Mouse (Mus musculus): ENCODE measurements around the gene Stambpl1. TPM values are rescaled to one million over a fixed set of nuclear protein-coding genes. Genes with fewer than 3 reads are reported as not detected.

The Stambpl1 gene
- polyA plus RNA-seq, 1 experiment from 2014 or later: 6.5 TPM

- Histone ChIP-seq H3K9ac (ENCODE audit: low read length) (no peak overlapping the region), H3K36me3 (ENCODE audit: control insufficient read depth, insufficient read depth, low read length) (no peaks in the 10 kb centered on the region), H3K27ac (replicated peaks in 1 of 2; ENCODE audit: control insufficient read depth in 1 of 2, insufficient read depth in 1 of 2, low read depth in 2 of 2, low read length in 2 of 2) (no peak overlapping the region), H3K4me3 (ENCODE audit: control insufficient read depth in 1 of 2, insufficient read depth in 1 of 2, low read depth in 1 of 2, low read length in 2 of 2) (no peak overlapping the region), H3K4me1 (ENCODE audit: control insufficient read depth in 2 of 2, insufficient read depth in 2 of 2, low read length in 2 of 2) (peaks cover 4% of the 10 kb centered on the region in 2 experiments; a peak in 2 of 4 replicates), H3K9me3 (ENCODE audit: control insufficient read depth, low read length) (no peaks in the 10 kb centered on the region), H3K4me2 (ENCODE audit: low read length) (no peak overlapping the region), H3K27me3 (ENCODE audit: control insufficient read depth, insufficient read depth, low read length) (0 out of 2 replicates have a peak, but pooled peaks cover 6% of the 10 kb centered on the region)
- WGBS: 28% methylated on average over 2 of the region's 2 CpGs
- no peak for ATAC-seq (ENCODE audit: insufficient number of reproducible peaks, insufficient read depth, low FRiP score, low read depth)
Observed at GRCm38 (mm10) chr19:34284826-34285225, 92.8 kb downstream of the Stambpl1 start.

GRCm38 (mm10) chr19:34287221-34287620, 95.2 kb downstream of the Stambpl1 start:
- no peak overlapping the region for H3K9ac ChIP-seq (ENCODE audit: low read length)
- ATAC-seq (ENCODE audit: insufficient number of reproducible peaks, insufficient read depth, low FRiP score, low read depth): no peak
- H3K27me3 ChIP-seq (ENCODE audit: control insufficient read depth, insufficient read depth, low read length): 0 out of 2 replicates have a peak, but pooled peaks cover 7% of the 10 kb centered on the region
- H3K9me3 ChIP-seq (ENCODE audit: control insufficient read depth, low read length): no peaks in the 10 kb centered on the region
- no peak overlapping the region for H3K4me2 ChIP-seq (ENCODE audit: low read length)
- peaks cover 4% of the 10 kb centered on the region in 2 experiments; a peak in 2 of 4 replicates for H3K4me1 ChIP-seq (ENCODE audit: control insufficient read depth in 2 of 2, insufficient read depth in 2 of 2, low read length in 2 of 2)
- H3K4me3 ChIP-seq (ENCODE audit: control insufficient read depth in 1 of 2, insufficient read depth in 1 of 2, low read depth in 1 of 2, low read length in 2 of 2): no peak overlapping the region
- H3K27ac ChIP-seq (replicated peaks in 1 of 2; ENCODE audit: control insufficient read depth in 1 of 2, insufficient read depth in 1 of 2, low read depth in 2 of 2, low read length in 2 of 2): no peak overlapping the region
- no peaks in the 10 kb centered on the region for H3K36me3 ChIP-seq (ENCODE audit: control insufficient read depth, insufficient read depth, low read length)

GRCm38 (mm10) chr19:34287656-34288415, 95.8 kb downstream of the Stambpl1 start:
- H3K9ac ChIP-seq (ENCODE audit: low read length): no peak overlapping the region
- WGBS: 75% methylated on average over 13 of the region's 13 CpGs
- no peak overlapping the region for H3K4me3 ChIP-seq (ENCODE audit: control insufficient read depth in 1 of 2, insufficient read depth in 1 of 2, low read depth in 1 of 2, low read length in 2 of 2)
- no peak overlapping the region for H3K4me2 ChIP-seq (ENCODE audit: low read length)
- no peaks in the 10 kb centered on the region for H3K36me3 ChIP-seq (ENCODE audit: control insufficient read depth, insufficient read depth, low read length)
- H3K9me3 ChIP-seq (ENCODE audit: control insufficient read depth, low read length): no peaks in the 10 kb centered on the region
- no peak overlapping the region for H3K27ac ChIP-seq (replicated peaks in 1 of 2; ENCODE audit: control insufficient read depth in 1 of 2, insufficient read depth in 1 of 2, low read depth in 2 of 2, low read length in 2 of 2)
- 0 out of 2 replicates have a peak, but pooled peaks cover 7% of the 10 kb centered on the region for H3K27me3 ChIP-seq (ENCODE audit: control insufficient read depth, insufficient read depth, low read length)
- peaks cover 4% of the 10 kb centered on the region in 2 experiments; a peak in 2 of 4 replicates for H3K4me1 ChIP-seq (ENCODE audit: control insufficient read depth in 2 of 2, insufficient read depth in 2 of 2, low read length in 2 of 2)
- ATAC-seq (ENCODE audit: insufficient number of reproducible peaks, insufficient read depth, low FRiP score, low read depth): no peak

GRCm38 (mm10) chr19:34288696-34289095, 96.7 kb downstream of the Stambpl1 start:
- ATAC-seq (ENCODE audit: insufficient number of reproducible peaks, insufficient read depth, low FRiP score, low read depth): no peak
- H3K4me1 ChIP-seq (ENCODE audit: control insufficient read depth in 2 of 2, insufficient read depth in 2 of 2, low read length in 2 of 2): peaks cover 4% of the 10 kb centered on the region in 2 experiments; a peak in 2 of 4 replicates
- H3K36me3 ChIP-seq (ENCODE audit: control insufficient read depth, insufficient read depth, low read length): no peaks in the 10 kb centered on the region
- no peak overlapping the region for H3K9ac ChIP-seq (ENCODE audit: low read length)
- 100% methylated on average over 1 of the region's 1 CpGs for WGBS
- H3K27ac ChIP-seq (replicated peaks in 1 of 2; ENCODE audit: control insufficient read depth in 1 of 2, insufficient read depth in 1 of 2, low read depth in 2 of 2, low read length in 2 of 2): no peak overlapping the region
- H3K27me3 ChIP-seq (ENCODE audit: control insufficient read depth, insufficient read depth, low read length): 0 out of 2 replicates have a peak, but pooled peaks cover 7% of the 10 kb centered on the region
- H3K4me2 ChIP-seq (ENCODE audit: low read length): no peak overlapping the region
- H3K4me3 ChIP-seq (ENCODE audit: control insufficient read depth in 1 of 2, insufficient read depth in 1 of 2, low read depth in 1 of 2, low read length in 2 of 2): no peak overlapping the region
- H3K9me3 ChIP-seq (ENCODE audit: control insufficient read depth, low read length): no peaks in the 10 kb centered on the region

Other genes with a start within 250 kb of the Stambpl1 start
- gene Lipf, start 231.0 kb upstream of the Stambpl1 start, polyA plus RNA-seq (2014; fragmentation: Nextera tagmentation; extraction: Ambion mirVana): 0.19 TPM in 1 of 2 replicates, not detected in the other
- not detected in 2 replicates for gene Lipk, start 183.9 kb upstream of the Stambpl1 start, polyA plus RNA-seq (2014; fragmentation: Nextera tagmentation; extraction: Ambion mirVana)
- gene Lipn, start 124.9 kb upstream of the Stambpl1 start, polyA plus RNA-seq (2014; fragmentation: Nextera tagmentation; extraction: Ambion mirVana): not detected in 2 replicates
- not detected in 2 replicates for gene Lipm, start 91.3 kb upstream of the Stambpl1 start, polyA plus RNA-seq (2014; fragmentation: Nextera tagmentation; extraction: Ambion mirVana)
- gene Ankrd22, start 26.2 kb upstream of the Stambpl1 start, polyA plus RNA-seq (2014; fragmentation: Nextera tagmentation; extraction: Ambion mirVana): not detected in 2 replicates
- 1,199 and 1,305 TPM in 2 replicates for gene Acta2, start 63.4 kb downstream of the Stambpl1 start, polyA plus RNA-seq (2014; fragmentation: Nextera tagmentation; extraction: Ambion mirVana)
- gene Fas, start 98.4 kb downstream of the Stambpl1 start, polyA plus RNA-seq (2014; fragmentation: Nextera tagmentation; extraction: Ambion mirVana): 3.5 and 4.4 TPM in 2 replicates